Mouse (Mus musculus) heart, embryonic 12.5 days (tissue): Measurements from ENCODE around the gene Cd163l1. TPM values are rescaled to one million over a fixed set of nuclear protein-coding genes. Genes with fewer than 3 reads are reported as not detected.

Experiments
- ATAC-seq: fragments of 200-750 bp; cut with Nextera tagmentation; 2 replicates; pipeline ENCODE4 v1.8.0; 2017; ENCODE audit warnings: moderate TSS enrichment, moderate library complexity; ENCODE audit not compliant: insufficient number of reproducible peaks, low FRiP score
- H3K27ac ChIP-seq: fragments of 300-500 bp; sonication (generic); 2 replicates; pipeline ENCODE4 v1.5.1; 2016; ENCODE audit warnings: mild to moderate bottlenecking, moderate library complexity; ENCODE audit not compliant: poor library complexity, severe bottlenecking
- H3K27me3 ChIP-seq: fragments of 300-500 bp; sonication (generic); replicated peaks from 2 replicates; pipeline ENCODE4 v1.6.1; 2016; ENCODE audit warnings: mild to moderate bottlenecking, moderate library complexity
- H3K36me3 ChIP-seq: fragments of 300-500 bp; sonication (generic); 2 replicates; pipeline ENCODE4 v1.6.1; 2016; ENCODE audit warnings: mild to moderate bottlenecking, moderate library complexity
- H3K4me1 ChIP-seq: fragments of 300-500 bp; sonication (generic); replicated peaks from 2 replicates; pipeline ENCODE4 v1.6.1; 2016; ENCODE audit warnings: mild to moderate bottlenecking
- H3K4me2 ChIP-seq: fragments of 300-500 bp; sonication (generic); 2 replicates; pipeline ENCODE4 v1.6.1; 2016; ENCODE audit warnings: mild to moderate bottlenecking, moderate library complexity
- H3K4me3 ChIP-seq: fragments of 300-500 bp; sonication (generic); 2 replicates; pipeline ENCODE4 v1.5.1; 2016; ENCODE audit warnings: mild to moderate bottlenecking
- H3K9ac ChIP-seq: fragments of 300-500 bp; sonication (generic); 2 replicates; pipeline ENCODE4 v1.6.1; 2016; ENCODE audit warnings: mild to moderate bottlenecking, moderate library complexity
- H3K9me3 ChIP-seq: fragments of 300-500 bp; sonication (generic); replicated peaks from 2 replicates; pipeline ENCODE4 v1.6.1; 2016; ENCODE audit warnings: mild to moderate bottlenecking, moderate library complexity
- WGBS: fragments of 180-500 bp; shearing (Covaris S2); methylation state at CpG from one replicate; pipeline ENCODE4 v1.1.7; 2016; 5-methylcytosine and 5-hydroxymethylcytosine counted together
- polyA plus RNA-seq: library from polyadenylated mRNA; unstranded; fragments of >200 nt; fragmentation: Nextera tagmentation; extraction: Ambion mirVana; gene quantifications from 2 replicates; pipeline ENCODE4 v1.2.1, GENCODE M21; 2016

Cd163l1 gene
- polyA plus RNA-seq, 1 experiment from 2014 or later = not detected

DNA sequence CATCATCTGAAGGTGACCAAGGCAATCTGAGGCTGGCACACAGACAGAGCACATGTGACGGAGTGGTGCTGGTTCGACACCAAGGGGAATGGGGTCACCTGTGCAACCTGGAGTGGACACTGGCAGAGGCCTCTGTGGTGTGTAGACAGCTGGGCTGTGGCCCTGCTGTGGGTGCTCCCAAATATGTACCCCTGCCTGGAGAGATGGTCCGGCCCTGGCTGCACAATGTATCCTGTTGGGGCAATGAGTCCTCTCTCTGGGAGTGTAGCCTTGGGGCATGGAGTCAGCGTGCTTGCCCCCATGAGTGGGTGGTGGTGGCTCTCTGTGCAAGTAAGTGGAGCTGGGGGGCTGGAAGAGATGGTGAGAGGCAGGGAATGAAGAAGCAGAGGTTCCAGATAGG, 2.3 kb downstream of the Cd163l1 start:
- 71% methylated on average over 4 of the region's 4 CpGs for WGBS
- no peak overlapping the region for H3K9ac ChIP-seq
- H3K4me1 ChIP-seq = no peaks in the 10 kb centered on the region
- H3K9me3 ChIP-seq = 0 out of 2 replicates have a peak, but pooled peaks cover 3% of the 10 kb centered on the region
- no peak overlapping the region for H3K4me3 ChIP-seq
- no peak for ATAC-seq
- H3K4me2 ChIP-seq = no peak overlapping the region
- no peak overlapping the region for H3K27ac ChIP-seq
- no peaks in the 10 kb centered on the region for H3K27me3 ChIP-seq
- no peaks in the 10 kb centered on the region for H3K36me3 ChIP-seq

DNA sequence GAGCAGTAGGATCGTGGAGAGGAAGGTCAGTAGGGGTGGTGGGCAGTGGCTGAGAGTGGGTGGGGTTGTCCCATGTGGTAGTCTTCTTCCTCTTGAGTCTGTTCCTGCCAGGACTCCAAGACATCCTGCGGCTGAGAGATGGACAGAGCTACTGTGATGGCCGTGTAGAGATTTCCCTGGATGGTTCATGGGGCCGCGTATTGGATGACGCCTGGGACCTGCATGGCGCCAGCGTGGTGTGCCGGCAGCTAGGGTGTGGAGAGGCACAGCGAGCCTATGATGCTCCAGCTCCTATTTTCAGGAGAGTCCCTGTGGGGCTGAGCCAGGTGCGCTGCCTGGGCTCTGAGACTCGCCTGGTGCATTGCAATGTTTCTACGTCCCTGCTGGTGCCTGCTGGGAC, 6.1 kb downstream of the Cd163l1 start:
- Histone ChIP-seq H3K27ac (no peak overlapping the region), H3K36me3 (no peaks in the 10 kb centered on the region), H3K4me3 (no peak overlapping the region), H3K9me3 (0 out of 2 replicates have a peak, but pooled peaks cover 7% of the 10 kb centered on the region), H3K4me1 (no peaks in the 10 kb centered on the region), H3K27me3 (no peaks in the 10 kb centered on the region), H3K4me2 (no peak overlapping the region), H3K9ac (no peak overlapping the region)
- whole genome bisulfite sequencing = 75% methylated on average over 13 of the region's 13 CpGs
- ATAC-seq = no peak

DNA sequence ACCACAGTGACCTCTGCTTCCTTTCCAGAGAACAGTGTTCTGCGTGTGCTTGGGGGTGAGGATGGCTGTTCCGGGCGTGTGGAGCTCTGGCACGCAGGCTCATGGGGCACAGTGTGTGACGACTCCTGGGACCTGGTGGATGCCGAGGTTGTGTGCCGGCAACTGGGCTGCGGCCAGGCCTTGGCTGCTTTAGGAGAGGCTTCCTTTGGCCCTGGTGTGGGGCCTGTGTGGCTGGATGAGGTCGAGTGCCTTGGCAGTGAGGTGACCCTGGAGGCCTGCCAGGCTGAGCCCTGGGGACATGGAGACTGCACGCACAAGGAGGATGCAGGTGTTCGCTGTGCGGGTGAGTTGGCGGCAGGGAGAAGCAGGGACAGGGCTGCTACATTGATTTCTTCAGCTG, 10.4 kb downstream of the Cd163l1 start:
- H3K4me3 ChIP-seq = no peak overlapping the region
- no peak overlapping the region for H3K4me2 ChIP-seq
- no peak overlapping the region for H3K27ac ChIP-seq
- WGBS = 74% methylated on average over 13 of the region's 13 CpGs
- ATAC-seq = no peak
- no peaks in the 10 kb centered on the region for H3K36me3 ChIP-seq
- 0 out of 2 replicates have a peak, but pooled peaks cover 9% of the 10 kb centered on the region for H3K9me3 ChIP-seq
- no peak overlapping the region for H3K9ac ChIP-seq
- no peaks in the 10 kb centered on the region for H3K4me1 ChIP-seq
- no peaks in the 10 kb centered on the region for H3K27me3 ChIP-seq

DNA sequence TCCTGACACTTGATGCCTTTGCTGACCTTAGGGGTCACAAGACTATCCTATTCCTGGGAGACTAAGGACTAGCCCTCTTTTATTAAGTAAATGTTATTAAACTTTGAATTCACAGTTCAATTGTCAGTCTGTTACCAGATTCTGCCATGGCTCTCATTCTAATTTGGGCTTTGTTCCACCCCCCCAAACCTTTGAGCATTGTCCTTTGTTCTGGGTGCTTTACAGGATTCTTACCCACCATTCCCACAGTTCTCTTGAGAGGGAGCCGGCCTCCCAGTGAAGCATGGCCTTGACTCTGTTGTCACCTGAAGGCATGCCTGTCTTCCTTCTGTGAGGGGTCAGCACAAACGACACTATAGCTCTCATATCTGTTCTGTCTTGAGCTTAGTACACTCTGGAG, 13.0 kb downstream of the Cd163l1 start:
- Histone ChIP-seq H3K4me3 (no peak overlapping the region), H3K9me3 (peaks cover 12% of the 10 kb centered on the region; the same call in 1 of the 2 replicates), H3K36me3 (no peaks in the 10 kb centered on the region), H3K27ac (no peak overlapping the region), H3K27me3 (no peaks in the 10 kb centered on the region), H3K4me1 (no peaks in the 10 kb centered on the region), H3K9ac (no peak overlapping the region), H3K4me2 (no peak overlapping the region)
- 68% methylated on average over 2 of the region's 2 CpGs for WGBS
- no peak for ATAC-seq

DNA sequence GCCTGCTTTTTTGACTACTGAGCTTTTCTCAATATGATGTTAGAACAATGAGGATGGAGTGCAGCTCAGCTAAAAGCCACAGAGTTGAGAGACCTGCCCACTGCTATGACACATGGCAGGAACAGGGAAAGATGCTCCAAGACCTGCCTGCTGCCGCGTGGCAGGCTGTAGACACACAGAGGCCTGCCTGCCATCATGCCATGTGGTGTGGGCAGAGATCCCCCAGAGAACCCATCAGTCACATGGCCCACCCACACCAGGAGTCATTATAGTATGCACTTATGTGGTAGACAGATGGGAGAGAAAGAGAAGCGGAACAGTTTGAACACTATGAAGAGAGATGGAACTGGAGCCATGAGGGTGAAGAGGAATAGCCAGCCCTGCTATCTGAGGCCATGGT, 15.6 kb downstream of the Cd163l1 start:
- 90% methylated on average over 3 of the region's 3 CpGs for WGBS

DNA sequence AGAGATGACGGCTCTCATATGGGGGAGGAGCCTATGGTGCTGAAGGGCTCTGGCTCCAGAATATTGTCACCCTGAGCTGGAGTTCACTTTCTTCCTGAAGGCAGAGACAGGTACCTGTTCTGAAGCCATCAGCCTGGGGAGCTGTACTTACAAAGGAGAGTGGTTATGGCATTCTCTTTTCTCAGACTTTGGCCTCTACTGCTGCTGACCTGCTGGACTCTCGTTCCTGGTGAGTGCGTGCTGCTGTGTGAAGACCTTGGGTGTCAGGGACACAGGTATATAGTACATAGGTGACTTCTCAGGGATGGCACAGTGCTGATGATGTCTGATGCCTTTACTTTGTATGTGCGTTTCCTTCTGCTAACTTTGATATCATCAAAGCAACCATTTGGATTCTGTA, 29.1 kb downstream of the Cd163l1 start, which contains the start of gene 5830411N06Rik:
Gene 5830411N06Rik (plus strand): TSS at position 69 of the 400 bp plus-strand sequence.
- Histone ChIP-seq H3K4me1 (no peaks in the 10 kb centered on the region), H3K27me3 (no peaks in the 10 kb centered on the region), H3K9me3 (peaks cover 4% of the 10 kb centered on the region; the same call in 1 of the 2 replicates), H3K4me2 (no peak within 1 kb of the TSS), H3K9ac (no peak within 1 kb of the TSS), H3K36me3 (no peaks in the 10 kb centered on the region), H3K4me3 (no peak within 1 kb of the TSS), H3K27ac (no peak within 1 kb of the TSS)
- no peak for ATAC-seq
- WGBS = 75% methylated on average over 4 of the region's 4 CpGs

More for the DNA sequence above, 15.6 kb downstream of the Cd163l1 start:
- H3K9ac ChIP-seq = no peak overlapping the region
- no peak for ATAC-seq
- H3K27me3 ChIP-seq = no peaks in the 10 kb centered on the region
- no peak overlapping the region for H3K4me2 ChIP-seq
- no peak overlapping the region for H3K27ac ChIP-seq
- no peaks in the 10 kb centered on the region for H3K4me1 ChIP-seq
- peaks cover 8% of the 10 kb centered on the region; the same call in 1 of the 2 replicates for H3K9me3 ChIP-seq
- H3K36me3 ChIP-seq = no peaks in the 10 kb centered on the region
- H3K4me3 ChIP-seq = no peak overlapping the region

DNA sequence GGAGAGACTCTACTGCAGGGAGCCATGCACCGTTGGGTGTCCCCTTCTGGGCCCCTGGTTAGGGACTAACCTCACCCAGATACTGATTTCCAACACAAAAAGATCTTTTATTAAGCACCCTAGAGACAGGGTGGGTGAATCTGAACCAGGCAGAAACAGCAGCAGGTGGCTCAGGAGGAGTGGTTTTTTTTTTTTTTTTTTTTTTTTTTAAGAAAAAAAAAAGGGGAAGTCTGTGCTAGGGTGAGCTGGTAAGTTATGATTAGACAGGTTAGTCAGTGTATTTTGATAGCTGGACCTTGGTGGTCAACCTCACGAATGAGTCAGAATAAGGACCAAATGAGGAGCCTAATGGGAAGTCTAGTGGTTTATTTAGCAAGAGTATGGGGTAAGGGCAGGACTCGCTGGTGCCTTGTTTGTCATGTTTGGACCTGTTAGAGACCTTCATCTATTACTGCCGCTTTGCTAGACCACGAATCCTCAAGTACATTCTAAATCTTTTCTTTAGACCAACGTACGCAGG, 35.8 kb downstream of the Cd163l1 start:
- Histone ChIP-seq H3K4me3 (no peak overlapping the region), H3K27me3 (no peaks in the 10 kb centered on the region), H3K4me2 (no peak overlapping the region), H3K27ac (no peak overlapping the region), H3K4me1 (no peaks in the 10 kb centered on the region), H3K9me3 (0 out of 2 replicates have a peak, but pooled peaks cover 3% of the 10 kb centered on the region), H3K36me3 (no peaks in the 10 kb centered on the region), H3K9ac (no peak overlapping the region)
- no peak for ATAC-seq
- 70% methylated on average over 7 of the region's 7 CpGs for WGBS

Other genes with a start within 250 kb of the Cd163l1 start
- 0.27 and 0.33 TPM in 2 replicates for gene 6430531B16Rik, start 239.5 kb upstream of the Cd163l1 start, polyA plus RNA-seq
- gene Adam8, start 225.7 kb upstream of the Cd163l1 start, polyA plus RNA-seq = 0.61 and 1.0 TPM in 2 replicates
- 30.9 and 37.1 TPM in 2 replicates for gene Zfp511, start 181.9 kb upstream of the Cd163l1 start, polyA plus RNA-seq
- 41.4 and 41.7 TPM in 2 replicates for gene Tubgcp2, start 181.6 kb upstream of the Cd163l1 start, polyA plus RNA-seq
- not detected in 2 replicates for gene Msx3, start 169.2 kb upstream of the Cd163l1 start, polyA plus RNA-seq
- 0.36 and 0.59 TPM in 2 replicates for gene Caly, start 135.7 kb upstream of the Cd163l1 start, polyA plus RNA-seq
- 0.44 TPM in 1 of 2 replicates, not detected in the other for gene Prap1, start 124.9 kb upstream of the Cd163l1 start, polyA plus RNA-seq
- gene Fuom, start 115.8 kb upstream of the Cd163l1 start, polyA plus RNA-seq = 75.4 and 83.0 TPM in 2 replicates
- 14.5 and 16.3 TPM in 2 replicates for gene Paox, start 102.5 kb upstream of the Cd163l1 start, polyA plus RNA-seq
- gene Echs1, start 101.8 kb upstream of the Cd163l1 start, polyA plus RNA-seq = 174 and 176 TPM in 2 replicates
- 28.3 and 28.9 TPM in 2 replicates for gene Mtg1, start 80.7 kb upstream of the Cd163l1 start, polyA plus RNA-seq
- gene Sprn, start 63.4 kb upstream of the Cd163l1 start, polyA plus RNA-seq = 0.08 TPM in 1 of 2 replicates, not detected in the other
- not detected in 2 replicates for gene Olfr522, start 53.5 kb upstream of the Cd163l1 start, polyA plus RNA-seq
- gene Olfr523, start 45.0 kb upstream of the Cd163l1 start, polyA plus RNA-seq = not detected in 2 replicates
- gene Olfr524, start 12.3 kb upstream of the Cd163l1 start, polyA plus RNA-seq = not detected in 2 replicates
- gene 5830411N06Rik, start 29.0 kb downstream of the Cd163l1 start, polyA plus RNA-seq = not detected in 2 replicates
- not detected in 2 replicates for gene Olfr525, start 102.6 kb downstream of the Cd163l1 start, polyA plus RNA-seq
- gene Olfr527, start 115.8 kb downstream of the Cd163l1 start, polyA plus RNA-seq = not detected in 2 replicates
- not detected in 2 replicates for gene Olfr60, start 143.4 kb downstream of the Cd163l1 start, polyA plus RNA-seq
- gene Olfr530, start 158.1 kb downstream of the Cd163l1 start, polyA plus RNA-seq = not detected in 2 replicates
- not detected in 2 replicates for gene Olfr531, start 184.7 kb downstream of the Cd163l1 start, polyA plus RNA-seq
- gene Olfr532, start 203.4 kb downstream of the Cd163l1 start, polyA plus RNA-seq = not detected in 2 replicates
- gene Olfr533, start 245.1 kb downstream of the Cd163l1 start, polyA plus RNA-seq = not detected in 2 replicates